Comparison of ENCODE assay signal across 27 mouse cellular contexts in the genomic region with DNA sequence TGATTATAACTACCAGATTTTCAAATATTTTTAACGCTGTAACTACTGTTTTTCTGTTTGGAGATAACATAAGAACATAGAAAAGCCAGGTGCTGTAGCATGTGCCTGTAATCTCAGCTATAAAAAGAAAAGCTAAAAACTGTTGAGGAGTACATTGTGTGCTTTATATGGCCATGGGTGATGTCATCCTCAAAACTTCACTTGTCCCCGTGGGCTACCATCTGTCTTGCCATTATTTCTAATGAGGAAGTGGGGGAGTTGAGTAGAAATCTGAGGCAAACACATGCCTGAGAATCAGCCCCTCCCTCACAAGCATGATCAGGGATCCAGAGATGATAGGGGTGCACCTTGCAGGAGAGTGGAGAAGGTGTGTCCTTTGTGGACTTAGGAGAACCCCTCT.
DNase-seq lines count a peak whose midpoint lies in the region; ATAC-seq and TF ChIP-seq lines count a peak whose summit lies in the region.
"Had no signal": no experiment of that assay in that cellular context is flagged by ENCODE, and none has a peak within 500 bp of the region (broad histone marks: within the 10 kb centered on the region; RNA-seq: fewer than 3 reads in every experiment).

No protein-coding gene starts in this region.

- peak overlapping the region; percentile 68 for H3K27ac ChIP-seq in layer of hippocampus, adult 2 months
- H3K27ac ChIP-seq: embryonic facial prominence, embryonic 13.5 days; embryonic facial prominence, embryonic 15.5 days; forebrain, embryonic 10.5 days; forebrain, embryonic 12.5 days had no signal

- peak; percentile 45; the same call in 1 of the 2 replicates for ATAC-seq in frontal cortex, adult (ENCODE audit: low TSS enrichment)
- ATAC-seq: activated CD4-positive, CD25-positive, alpha-beta regulatory T cell, adult 4 months; CD4-positive, CD25-positive, alpha-beta regulatory T cell, adult 4 months; forebrain, embryonic 14.5 days; forebrain, embryonic 16.5 days; Patski had no signal

- DNase-seq in frontal cortex, postnatal 10 days (ENCODE audit: low spot score in 2 of 2): no peak
- DNase-seq in layer of hippocampus, adult 2 months (ENCODE audit: low spot score in 2 of 2): peak in 1 of 2 experiments; percentile 55
- DNase-seq in layer of hippocampus, postnatal 25 days (ENCODE audit: extremely low spot score in 1 of 2, low spot score in 1 of 2): no peak
- DNase-seq in layer of hippocampus, adult 9-11 months: peak; percentile 56
- no peak for DNase-seq in layer of hippocampus, postnatal 36 days
- peak; percentile 59 for DNase-seq in brain, adult 2 months (ENCODE audit: low read depth, low spot score)
- DNase-seq in adrenal gland, postnatal 14 days: no peak
- DNase-seq: adrenal gland, adult 8-10 months; adrenal gland, postnatal 25 days; B cell, adult 2 months; cerebellum, adult 11-12 months; cerebellum, adult 2 months; cerebellum, adult 9-10 months; cerebellum, postnatal 10 days; cerebellum, postnatal 25 days; embryo, embryonic 11 days had no signal

- TF ChIP-seq CTCF in layer of hippocampus, adult 2 months (conservative IDR thresholded peaks at IDR 0.05): no peak

- H3K4me3 ChIP-seq in layer of hippocampus, adult 2 months: no peak overlapping the region
- H3K4me3 ChIP-seq: embryonic facial prominence, embryonic 13.5 days; embryonic facial prominence, embryonic 15.5 days; erythroblast, embryonic 14.5 days; forebrain, embryonic 10.5 days; forebrain, embryonic 12.5 days had no signal

Comparison
In these comparisons a context has a peak if more than half of its experiments do, and no peak if none do; other contexts are left out.
1. DNase-seq: peak in layer of hippocampus, adult 9-11 months (single experiment) and brain, adult 2 months (single experiment); none in frontal cortex, postnatal 10 days (0 of 2), layer of hippocampus, postnatal 25 days (0 of 2), layer of hippocampus, postnatal 36 days (0 of 2) and adrenal gland, postnatal 14 days (single experiment).